Mouse (Mus musculus): Measurements from ENCODE around the gene Hmbs. TPM values are rescaled to one million over a fixed set of nuclear protein-coding genes. Genes with fewer than 3 reads are reported as not detected.
"Not testable (repeated sequence)": the region's sequence is repeated elsewhere in the genome, so short reads cannot be mapped to it uniquely, and the experiment has no call there.

Gene Hmbs
- polyA plus RNA-seq, 1 experiment from 2014 or later = 46.8 TPM

GRCm38 (mm10) chr9:44345570-44346433 is 1.8 kb upstream of the Hmbs start:
- in situ Hi-C loops (cut with MboI; ENCODE audit: low pct_unique_long_range_greater_than_20kb) = no loop called here
- ATAC-seq (no peak), DNase-seq (ENCODE audit: low read depth, low spot score) (no peak)
- ChIA-PET CTCF (interaction anchor here (1.0 to 2.5 kb wide), 2 partner anchors 16 to 52 kb away, joined by 3 to 8 read pairs; partner anchors contain the start of gene Vps11), POLR2A (interaction anchor here (0.7 kb wide), 1 partner anchor 212 kb away, joined by 4 read pairs; no protein-coding TSS in a partner anchor)
- H3K27me3 ChIP-seq = no peaks in the 10 kb centered on the region
- no peak for TF ChIP-seq CTCF (IDR thresholded peaks at IDR 0.05)

- no peak for TF ChIP-seq CTCF (IDR thresholded peaks at IDR 0.05)
- ChIA-PET CTCF (interaction anchor here (0.6 to 2.5 kb wide), 2 partner anchors 18 kb away, joined by 3 to 8 read pairs; partner anchors contain the start of gene Vps11), POLR2A (interaction anchor here (1.1 to 1.7 kb wide), 3 partner anchors 8 to 16 kb away, joined by 3 to 8 read pairs (median 3); partner anchors contain the start of gene H2afx)
- in situ Hi-C loops (cut with MboI; ENCODE audit: low pct_unique_long_range_greater_than_20kb) = no loop called here
- ATAC-seq = no peak
- no peak for DNase-seq (ENCODE audit: low read depth, low spot score)
- H3K27me3 ChIP-seq = no peaks in the 10 kb centered on the region
Observed at GRCm38 (mm10) chr9:44343290-44343689, 738 bp downstream of the Hmbs start.

GRCm38 (mm10) chr9:44342605-44343004 is 1.4 kb downstream of the Hmbs start:
- ChIA-PET CTCF (interaction anchor here (0.6 kb wide), 1 partner anchor 19 kb away, joined by 3 read pairs; the partner anchor contains the start of gene Vps11), POLR2A (interaction anchor here (1.0 to 1.7 kb wide), 3 partner anchors 8 to 17 kb away, joined by 3 to 8 read pairs (median 4); partner anchors contain the start of gene H2afx)
- no peak for ATAC-seq
- in situ Hi-C loops (cut with MboI; ENCODE audit: low pct_unique_long_range_greater_than_20kb) = no loop called here
- no peak for TF ChIP-seq CTCF (IDR thresholded peaks at IDR 0.05)
- no peaks in the 10 kb centered on the region for H3K27me3 ChIP-seq
- no peak for DNase-seq (ENCODE audit: low read depth, low spot score)

- DNase-seq (ENCODE audit: low read depth, low spot score) = no peak
- no peaks in the 10 kb centered on the region for H3K27me3 ChIP-seq
- ChIA-PET CTCF (no interaction called here), POLR2A (interaction anchor here (1.0 to 1.7 kb wide), 2 partner anchors 7 to 16 kb away, joined by 4 to 8 read pairs; partner anchors contain the start of gene H2afx)
- ATAC-seq = no peak
- TF ChIP-seq CTCF (IDR thresholded peaks at IDR 0.05) = no peak
- in situ Hi-C loops (cut with MboI; ENCODE audit: low pct_unique_long_range_greater_than_20kb) = no loop called here
Observed at GRCm38 (mm10) chr9:44342173-44342572, 1.9 kb downstream of the Hmbs start.

GRCm38 (mm10) chr9:44341487-44341886 is 2.5 kb downstream of the Hmbs start:
- DNase-seq (ENCODE audit: low read depth, low spot score) (no peak), ATAC-seq (no peak)
- in situ Hi-C loops (cut with MboI; ENCODE audit: low pct_unique_long_range_greater_than_20kb) = no loop called here
- H3K27me3 ChIP-seq = no peaks in the 10 kb centered on the region
- ChIA-PET POLR2A (no interaction called here), CTCF (no interaction called here)
- no peak for TF ChIP-seq CTCF (IDR thresholded peaks at IDR 0.05)

GRCm38 (mm10) chr9:44338574-44338973 is 5.5 kb downstream of the Hmbs start:
- no peak for TF ChIP-seq CTCF (IDR thresholded peaks at IDR 0.05)
- in situ Hi-C loops (cut with MboI; ENCODE audit: low pct_unique_long_range_greater_than_20kb) = no loop called here
- ChIA-PET POLR2A (interaction anchor here (0.6 kb wide), 1 partner anchor 12 kb away, joined by 4 read pairs; no protein-coding TSS in a partner anchor), CTCF (no interaction called here)
- ATAC-seq (no peak), DNase-seq (ENCODE audit: low read depth, low spot score) (no peak)
- no peaks in the 10 kb centered on the region for H3K27me3 ChIP-seq

GRCm38 (mm10) chr9:44337436-44338169 is 6.4 kb downstream of the Hmbs start:
- ATAC-seq = no peak
- no peaks in the 10 kb centered on the region for H3K27me3 ChIP-seq
- ChIA-PET POLR2A (interaction anchor here (0.6 kb wide), 1 partner anchor 65 kb away, joined by 3 read pairs; no protein-coding TSS in a partner anchor), CTCF (interaction anchor here (0.9 to 1.1 kb wide), 2 partner anchors 12 to 66 kb away, joined by 3 read pairs; partner anchors contain the start of gene Dpagt1)
- no peak for DNase-seq (ENCODE audit: low read depth, low spot score)
- in situ Hi-C loops (cut with MboI; ENCODE audit: low pct_unique_long_range_greater_than_20kb) = no loop called here
- no peak for TF ChIP-seq CTCF (IDR thresholded peaks at IDR 0.05)

GRCm38 (mm10) chr9:44336964-44337363 is 7.1 kb downstream of the Hmbs start:
- ChIA-PET CTCF (interaction anchor here (0.9 to 1.1 kb wide), 2 partner anchors 11 to 66 kb away, joined by 3 read pairs; partner anchors contain the start of gene Dpagt1), POLR2A (no interaction called here)
- no peaks in the 10 kb centered on the region for H3K27me3 ChIP-seq
- ATAC-seq (no peak), DNase-seq (ENCODE audit: low read depth, low spot score) (no peak)
- TF ChIP-seq CTCF (IDR thresholded peaks at IDR 0.05) = no peak
- in situ Hi-C loops (cut with MboI; ENCODE audit: low pct_unique_long_range_greater_than_20kb) = no loop called here

GRCm38 (mm10) chr9:44336513-44336912 is 7.5 kb downstream of the Hmbs start:
- not testable (repeated sequence) for ATAC-seq

GRCm38 (mm10) chr9:44336093-44336406 is 8.0 kb downstream of the Hmbs start:
- no peak for ATAC-seq
- CTCF ChIA-PET = interaction anchor here (1.7 to 2.7 kb wide), 2 partner anchors 8 to 13 kb away, joined by 4 to 7 read pairs; partner anchors contain the start of gene Hmbs
- in situ Hi-C loops (cut with MboI; ENCODE audit: low pct_unique_long_range_greater_than_20kb) = no loop called here
- TF ChIP-seq CTCF (IDR thresholded peaks at IDR 0.05) = no peak
- no peak for DNase-seq (ENCODE audit: low read depth, low spot score)
- POLR2A ChIA-PET = interaction anchor here (1.7 to 2.7 kb wide), 2 partner anchors 16 to 44 kb away, joined by 5 to 16 read pairs; partner anchors contain the start of genes C2cd2l and Hyou1
- H3K27me3 ChIP-seq = no peaks in the 10 kb centered on the region

More at GRCm38 (mm10) chr9:44336513-44336912, 7.5 kb downstream of the Hmbs start:
- ChIA-PET CTCF (interaction anchor here (1.1 to 2.7 kb wide), 3 partner anchors 8 to 67 kb away, joined by 3 to 7 read pairs (median 4); partner anchors contain the start of gene Hmbs), POLR2A (interaction anchor here (2.7 kb wide), 1 partner anchor 16 kb away, joined by 16 read pairs; the partner anchor contains the start of gene C2cd2l)
- H3K27me3 ChIP-seq; in situ Hi-C loops (cut with MboI; ENCODE audit: low pct_unique_long_range_greater_than_20kb); DNase-seq (ENCODE audit: low read depth, low spot score): not testable (repeated sequence)

All from Patski (cell line).